Mouse (Mus musculus) natural killer cell, adult 2 months (primary cell): ENCODE measurements around the gene Begain.

Experiments used
- DNase-seq, 2 experiments: peaks; one replicate each; pipeline ENCODE4 v3.0.0; 2022; ENCODE audit warnings: low spot score in 2 of 2

Begain gene

GRCm38 (mm10) chr12:109053020-109053806 lies 14.8 kb downstream of the Begain start:
- no peak for DNase-seq

GRCm38 (mm10) chr12:109049949-109050348 lies 18.1 kb downstream of the Begain start:
- DNase-seq, result no peak

GRCm38 (mm10) chr12:109045581-109045980 lies 22.4 kb downstream of the Begain start:
- DNase-seq, result no peak

- DNase-seq, result no peak
Measured at GRCm38 (mm10) chr12:109044497-109044896, 23.5 kb downstream of the Begain start.

GRCm38 (mm10) chr12:109039311-109039710 lies 28.7 kb downstream of the Begain start:
- DNase-seq, result no peak

- DNase-seq, result no peak
Measured at GRCm38 (mm10) chr12:109038179-109038819, 29.7 kb downstream of the Begain start.

- DNase-seq, result no peak
Measured at GRCm38 (mm10) chr12:109037026-109037425, 31.0 kb downstream of the Begain start.

- no peak for DNase-seq
Measured at GRCm38 (mm10) chr12:109023780-109024179, 44.2 kb downstream of the Begain start.

- no peak for DNase-seq
Measured at GRCm38 (mm10) chr12:109022966-109023365, 45.1 kb downstream of the Begain start.

- no peak for DNase-seq
Measured at GRCm38 (mm10) chr12:109022181-109022691, 45.8 kb downstream of the Begain start.

GRCm38 (mm10) chr12:109010070-109010649 lies 57.9 kb downstream of the Begain start:
- no peak for DNase-seq

GRCm38 (mm10) chr12:109002978-109003377 lies 65.0 kb downstream of the Begain start:
- no peak for DNase-seq

- DNase-seq, result no peak
Measured at GRCm38 (mm10) chr12:108997249-108997648, 70.8 kb downstream of the Begain start.

- no peak for DNase-seq
Measured at GRCm38 (mm10) chr12:108995976-108996636, 71.9 kb downstream of the Begain start.

- peak in 1 of 2 experiments; percentile 55 for DNase-seq
Measured at GRCm38 (mm10) chr12:108994436-108995031, 73.5 kb downstream of the Begain start.

GRCm38 (mm10) chr12:108993046-108993445 lies 75.0 kb downstream of the Begain start:
- no peak for DNase-seq

GRCm38 (mm10) chr12:108990425-108990824 lies 77.6 kb downstream of the Begain start:
- no peak for DNase-seq

GRCm38 (mm10) chr12:108987448-108987847 lies 80.6 kb downstream of the Begain start:
- no peak for DNase-seq

GRCm38 (mm10) chr12:108985025-108985424 lies 83.0 kb downstream of the Begain start:
- no peak for DNase-seq

- no peak for DNase-seq
Measured at GRCm38 (mm10) chr12:108984471-108984870, 83.5 kb downstream of the Begain start.

GRCm38 (mm10) chr12:108983496-108983895 lies 84.5 kb downstream of the Begain start:
- DNase-seq, result no peak

GRCm38 (mm10) chr12:108982684-108982960 lies 85.4 kb downstream of the Begain start:
- no peak for DNase-seq
